Mouse (Mus musculus): ENCODE data around the gene Dnase1. TPM values are rescaled to one million over a fixed set of nuclear protein-coding genes. Genes with fewer than 3 reads are reported as not detected.
"Not testable (repeated sequence)": the region's sequence is repeated elsewhere in the genome, so short reads cannot be mapped to it uniquely, and the experiment has no call there.

Gene Dnase1
- polyA plus RNA-seq, 1 experiment = 1.5 TPM

DNA sequence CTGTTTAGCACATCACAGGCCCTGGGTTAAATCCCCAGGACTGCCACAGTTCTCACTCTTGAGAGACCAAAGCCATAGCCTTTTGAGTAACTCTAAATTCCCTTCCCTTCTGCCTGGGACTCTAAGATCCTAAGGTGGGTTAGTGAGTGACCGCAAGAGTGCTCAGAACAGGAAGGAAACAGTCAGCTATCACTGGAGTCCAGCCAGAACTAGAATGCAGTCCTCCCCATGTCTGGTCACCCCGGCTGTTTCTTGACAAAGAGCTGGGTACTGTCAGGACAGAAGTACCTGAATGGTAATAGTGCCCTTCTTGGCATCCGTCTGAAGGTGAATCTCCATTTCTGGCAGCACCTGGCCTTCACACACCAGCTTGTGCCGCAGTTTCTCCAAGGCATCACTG lies 28.2 kb downstream of the Dnase1 start:
- no peak overlapping the region for H3K4me3 ChIP-seq (ENCODE audit: insufficient read depth, poor library complexity, severe bottlenecking)
- H3K27me3 ChIP-seq (ENCODE audit: control insufficient read depth, insufficient read depth, insufficient read length) = no peaks in the 10 kb centered on the region
- H3K79me3 ChIP-seq (ENCODE audit: low read depth) = no peaks in the 10 kb centered on the region
- H3ac ChIP-seq (ENCODE audit: control insufficient read depth, insufficient read length, low read depth) = no peak overlapping the region
- TF ChIP-seq MYOG (IDR thresholded peaks at IDR 0.05; ENCODE audit: control insufficient read depth, extremely low read depth, insufficient read length) (no peak), CTCF (IDR thresholded peaks at IDR 0.05; ENCODE audit: control insufficient read depth, insufficient read depth, insufficient read length) (no peak)
- H3K79me2 ChIP-seq (ENCODE audit: control insufficient read depth, insufficient read depth) = peaks cover 3% of the 10 kb centered on the region
- H3K36me3 ChIP-seq (ENCODE audit: control insufficient read depth, insufficient read depth) = peaks cover 76% of the 10 kb centered on the region

DNA sequence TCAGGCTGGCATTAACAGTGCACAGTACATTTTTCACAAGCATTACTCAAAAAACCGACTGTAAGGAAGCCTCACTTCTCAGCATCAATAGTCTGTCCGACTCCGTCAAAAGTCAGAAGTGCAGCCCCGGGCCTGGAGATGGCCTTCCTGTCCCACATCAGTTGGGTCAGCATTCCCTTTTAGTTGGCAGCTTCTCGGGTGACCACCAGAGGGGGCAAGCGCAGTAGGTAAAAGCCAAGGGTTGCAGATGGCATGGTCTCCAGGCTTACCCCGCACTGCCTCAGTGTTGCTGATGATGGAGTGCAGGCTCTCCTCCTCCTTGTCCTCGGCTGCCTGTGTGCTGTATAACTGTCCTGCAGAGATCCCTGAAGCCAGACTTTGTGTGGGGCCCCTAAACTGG lies 31.8 kb downstream of the Dnase1 start:
- peaks cover 44% of the 10 kb centered on the region for H3K36me3 ChIP-seq (ENCODE audit: control insufficient read depth, insufficient read depth)
- no peak overlapping the region for H3K4me3 ChIP-seq (ENCODE audit: insufficient read depth, poor library complexity, severe bottlenecking)
- TF ChIP-seq MYOG (IDR thresholded peaks at IDR 0.05; ENCODE audit: control insufficient read depth, extremely low read depth, insufficient read length) (no peak), USF1 (IDR thresholded peaks at IDR 0.05; ENCODE audit: low read depth) (no peak), MAX (IDR thresholded peaks at IDR 0.05) (no peak), CTCF (IDR thresholded peaks at IDR 0.05; ENCODE audit: control insufficient read depth, insufficient read depth, insufficient read length) (peak; percentile 80), FOSL1 (IDR thresholded peaks at IDR 0.05; ENCODE audit: insufficient read depth, low read length, poor library complexity, severe bottlenecking) (no peak)
- no peaks in the 10 kb centered on the region for H3K27me3 ChIP-seq (ENCODE audit: control insufficient read depth, insufficient read depth, insufficient read length)
- peaks cover 29% of the 10 kb centered on the region for H3K79me2 ChIP-seq (ENCODE audit: control insufficient read depth, insufficient read depth)
- H3ac ChIP-seq (ENCODE audit: control insufficient read depth, insufficient read length, low read depth) = no peak overlapping the region
- peaks cover 10% of the 10 kb centered on the region for H3K79me3 ChIP-seq (ENCODE audit: low read depth)

DNA sequence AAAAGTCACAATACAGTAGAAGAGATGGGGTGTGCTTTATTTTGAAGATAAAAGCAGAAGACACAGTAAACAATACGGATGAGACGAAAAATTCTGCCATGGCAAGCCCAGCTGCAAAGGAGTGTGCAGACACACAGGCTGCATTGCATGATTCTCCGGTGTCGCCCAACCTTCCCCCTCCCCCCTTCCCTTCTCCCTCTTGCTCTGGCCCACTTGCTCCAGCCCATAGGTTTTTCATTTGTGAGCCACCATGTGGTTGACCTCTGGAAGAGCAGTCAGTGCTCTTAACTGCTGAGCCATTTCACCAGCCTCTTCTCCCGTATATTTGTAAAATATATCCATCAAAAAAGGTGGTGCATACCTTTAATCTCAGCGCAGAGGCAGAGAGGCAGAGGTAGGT lies 37.6 kb downstream of the Dnase1 start:
- H3K27me3 ChIP-seq (ENCODE audit: control insufficient read depth, insufficient read depth, insufficient read length) = no peaks in the 10 kb centered on the region
- H3K4me3 ChIP-seq (ENCODE audit: insufficient read depth, poor library complexity, severe bottlenecking) = no peak overlapping the region
- peaks cover 46% of the 10 kb centered on the region for H3K79me3 ChIP-seq (ENCODE audit: low read depth)
- no peak overlapping the region for H3ac ChIP-seq (ENCODE audit: control insufficient read depth, insufficient read length, low read depth)
- peaks cover 70% of the 10 kb centered on the region for H3K79me2 ChIP-seq (ENCODE audit: control insufficient read depth, insufficient read depth)
- no peaks in the 10 kb centered on the region for H3K36me3 ChIP-seq (ENCODE audit: control insufficient read depth, insufficient read depth)
- TF ChIP-seq MYOG (IDR thresholded peaks at IDR 0.05; ENCODE audit: control insufficient read depth, extremely low read depth, insufficient read length) (no peak), MYOD1 (IDR thresholded peaks at IDR 0.05; ENCODE audit: control insufficient read depth, insufficient read length, low read depth) (no peak), FOSL1 (IDR thresholded peaks at IDR 0.05; ENCODE audit: insufficient read depth, low read length, poor library complexity, severe bottlenecking) (no peak)

DNA sequence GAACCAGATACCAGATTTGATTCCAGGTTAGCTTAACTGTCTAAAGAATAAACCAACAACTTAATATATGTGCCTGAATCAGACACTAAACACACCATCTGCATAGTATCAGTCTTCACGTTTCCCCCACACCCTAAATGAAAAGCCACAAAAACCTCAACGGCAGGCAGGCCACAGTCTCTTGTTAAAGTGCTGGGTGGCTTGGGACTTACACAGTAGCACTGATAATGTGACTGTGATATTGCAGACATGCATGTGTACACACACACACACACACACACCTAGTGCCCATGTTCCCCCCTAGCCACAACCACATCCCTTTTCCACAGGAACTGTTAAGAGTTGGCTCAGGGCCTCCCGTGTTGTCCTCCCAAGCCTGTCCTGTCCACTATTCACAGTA lies 38.1 kb downstream of the Dnase1 start:
- H3K79me2 ChIP-seq (ENCODE audit: control insufficient read depth, insufficient read depth) = peaks cover 67% of the 10 kb centered on the region
- TF ChIP-seq MYOG (IDR thresholded peaks at IDR 0.05; ENCODE audit: control insufficient read depth, extremely low read depth, insufficient read length) (no peak), MYOD1 (IDR thresholded peaks at IDR 0.05; ENCODE audit: control insufficient read depth, insufficient read length, low read depth) (no peak), CTCF (IDR thresholded peaks at IDR 0.05; ENCODE audit: control insufficient read depth, insufficient read depth, insufficient read length) (no peak), USF1 (IDR thresholded peaks at IDR 0.05; ENCODE audit: low read depth) (no peak), MAX (IDR thresholded peaks at IDR 0.05) (no peak), CEBPB (IDR thresholded peaks at IDR 0.05; ENCODE audit: low read depth) (no peak), FOSL1 (IDR thresholded peaks at IDR 0.05; ENCODE audit: insufficient read depth, low read length, poor library complexity, severe bottlenecking) (no peak)
- no peak overlapping the region for H3K4me3 ChIP-seq (ENCODE audit: insufficient read depth, poor library complexity, severe bottlenecking)
- no peaks in the 10 kb centered on the region for H3K36me3 ChIP-seq (ENCODE audit: control insufficient read depth, insufficient read depth)
- no peaks in the 10 kb centered on the region for H3K27me3 ChIP-seq (ENCODE audit: control insufficient read depth, insufficient read depth, insufficient read length)
- H3ac ChIP-seq (ENCODE audit: control insufficient read depth, insufficient read length, low read depth) = no peak overlapping the region
- peaks cover 46% of the 10 kb centered on the region for H3K79me3 ChIP-seq (ENCODE audit: low read depth)

DNA sequence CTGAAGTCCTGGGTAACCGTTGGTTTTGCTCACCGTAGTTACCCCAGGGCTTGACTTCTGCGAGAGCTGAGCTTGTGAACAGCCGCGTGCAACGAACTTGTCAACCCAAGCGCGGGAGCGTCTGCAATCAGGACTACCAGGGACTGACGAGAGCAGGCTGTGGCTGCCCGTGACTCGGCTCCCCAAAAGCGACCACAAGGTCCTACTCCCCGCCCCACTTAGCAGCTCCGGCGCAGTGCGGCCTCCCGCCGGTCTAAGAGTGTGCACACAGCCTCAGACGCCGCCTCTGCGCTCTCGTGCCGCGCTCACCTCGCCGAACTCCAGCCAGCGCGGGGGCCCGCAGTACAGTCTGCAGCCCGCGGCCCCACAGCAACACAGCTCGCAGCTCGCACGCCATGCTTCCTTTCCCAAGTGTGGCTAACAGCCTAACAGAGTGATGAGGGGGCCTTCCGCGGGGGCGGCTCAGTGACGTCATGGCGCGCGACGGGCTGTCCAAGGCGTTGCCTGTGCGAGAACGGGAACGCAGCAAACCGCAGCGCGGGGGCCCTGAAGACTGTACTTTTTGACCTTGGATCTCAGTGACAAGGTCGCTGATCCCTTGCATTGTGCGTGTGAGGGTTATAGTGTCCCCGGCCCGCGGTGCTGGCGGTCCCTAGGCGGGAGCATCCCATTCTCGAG lies 40.8 kb downstream of the Dnase1 start, which contains the start of gene Trap1:
Trap1 (minus strand) TSS at position 444 of the 678 bp plus-strand sequence.
- Histone ChIP-seq H3K79me2 (ENCODE audit: control insufficient read depth, insufficient read depth) (peaks cover 52% of the 10 kb centered on the region), H3ac (ENCODE audit: control insufficient read depth, insufficient read length, low read depth) (peak within 1 kb of the TSS; percentile 86), H3K36me3 (ENCODE audit: control insufficient read depth, insufficient read depth) (no peaks in the 10 kb centered on the region), H3K79me3 (ENCODE audit: low read depth) (peaks cover 44% of the 10 kb centered on the region), H3K27me3 (ENCODE audit: control insufficient read depth, insufficient read depth, insufficient read length) (no peaks in the 10 kb centered on the region), H3K4me3 (ENCODE audit: insufficient read depth, poor library complexity, severe bottlenecking) (peak within 1 kb of the TSS; percentile 76)
- TF ChIP-seq FOSL1 (IDR thresholded peaks at IDR 0.05; ENCODE audit: insufficient read depth, low read length, poor library complexity, severe bottlenecking) (no peak), MAX (IDR thresholded peaks at IDR 0.05) (peak; percentile 92)

DNA sequence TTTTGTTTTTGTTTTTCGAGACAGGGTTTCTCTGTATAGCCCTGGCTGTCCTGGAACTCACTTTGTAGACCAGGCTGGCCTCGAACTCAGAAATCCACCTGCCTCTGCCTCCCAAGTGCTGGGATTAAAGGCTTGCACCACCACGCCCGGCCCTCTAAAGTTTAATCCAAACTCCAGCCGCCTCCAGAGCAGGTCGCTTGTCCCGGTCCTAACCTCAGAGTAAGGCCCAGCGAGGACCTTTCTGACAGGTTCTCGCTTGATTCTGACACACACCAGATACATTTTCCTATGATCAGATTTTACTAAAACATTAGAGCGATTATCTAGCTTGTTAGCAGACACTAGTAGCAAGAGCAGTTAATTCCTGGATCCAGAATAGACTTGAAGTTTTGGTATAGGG lies 41.6 kb downstream of the Dnase1 start:
- H3K79me3 ChIP-seq (ENCODE audit: low read depth) = peaks cover 39% of the 10 kb centered on the region
- peaks cover 44% of the 10 kb centered on the region for H3K79me2 ChIP-seq (ENCODE audit: control insufficient read depth, insufficient read depth)
- H3K36me3 ChIP-seq (ENCODE audit: control insufficient read depth, insufficient read depth); H3ac ChIP-seq (ENCODE audit: control insufficient read depth, insufficient read length, low read depth); H3K27me3 ChIP-seq (ENCODE audit: control insufficient read depth, insufficient read depth, insufficient read length): not testable (repeated sequence)
- H3K4me3 ChIP-seq (ENCODE audit: insufficient read depth, poor library complexity, severe bottlenecking) = peak overlapping the region; percentile 76

Measured in C2C12 (cell line).